Mouse (Mus musculus): ENCODE data around the gene Rsph3b. TPM values are rescaled to one million over a fixed set of nuclear protein-coding genes. Genes with fewer than 3 reads are reported as not detected.
"Not testable (repeated sequence)": the region's sequence is repeated elsewhere in the genome, so short reads cannot be mapped to it uniquely, and the experiment has no call there.

Gene Rsph3b
- polyA plus RNA-seq, 1 experiment from 2014 or later, result 44.9 TPM

DNA sequence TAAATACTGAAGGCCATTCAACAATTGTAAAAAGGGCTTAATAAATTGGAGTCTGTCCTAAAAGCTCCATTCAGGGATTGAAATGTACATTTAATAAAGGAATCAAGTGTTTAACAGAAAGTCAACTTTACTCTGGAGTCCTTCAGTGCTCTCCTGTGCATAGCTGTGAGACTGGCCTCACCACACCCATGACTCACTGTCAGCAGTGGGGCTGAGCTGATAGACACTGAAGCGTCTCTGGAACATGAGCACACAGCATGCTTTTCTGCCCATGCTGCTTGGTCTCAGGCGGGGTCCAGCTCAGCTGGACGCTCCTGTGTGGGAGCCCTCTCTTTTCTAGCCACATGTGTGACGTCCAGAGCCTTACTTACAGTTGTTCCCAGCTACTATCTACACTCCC lies 5.9 kb downstream of the Rsph3b start:
- no CpG with 5 or more reads among the region's 4 CpGs for WGBS
- not testable (repeated sequence) for H3K4me2 ChIP-seq (replicated peaks); H3K9me3 ChIP-seq; H3K27me3 ChIP-seq; H3K36me3 ChIP-seq; H3K4me1 ChIP-seq; H3K9ac ChIP-seq (replicated peaks); H3K27ac ChIP-seq (replicated peaks); H3K4me3 ChIP-seq; ATAC-seq (ENCODE audit: low FRiP score, low read depth)

DNA sequence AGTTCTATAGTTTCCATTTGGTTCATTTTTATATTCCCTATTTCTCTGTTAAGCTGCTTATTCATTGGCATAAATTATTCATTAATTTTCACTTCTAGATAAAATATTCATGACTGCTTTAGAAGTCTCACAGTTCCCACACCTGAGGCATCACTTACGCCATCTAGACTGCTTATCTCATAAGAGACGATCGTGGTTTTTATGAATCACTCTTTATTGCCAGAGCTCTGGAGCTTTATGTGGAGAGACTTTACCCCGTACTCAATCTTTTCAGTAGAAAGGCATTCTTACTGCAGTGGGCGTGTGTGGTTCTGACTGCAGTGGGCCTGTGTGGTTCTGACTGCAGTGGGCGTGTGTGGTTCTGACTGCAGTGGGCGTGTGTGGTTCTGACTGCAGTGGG lies 16.9 kb downstream of the Rsph3b start:
- not testable (repeated sequence) for H3K4me3 ChIP-seq; H3K4me2 ChIP-seq (replicated peaks); H3K27ac ChIP-seq (replicated peaks); ATAC-seq (ENCODE audit: low FRiP score, low read depth); H3K27me3 ChIP-seq; H3K4me1 ChIP-seq; H3K36me3 ChIP-seq; H3K9me3 ChIP-seq; H3K9ac ChIP-seq (replicated peaks)
- WGBS, result 95% methylated on average over 7 of the region's 7 CpGs

DNA sequence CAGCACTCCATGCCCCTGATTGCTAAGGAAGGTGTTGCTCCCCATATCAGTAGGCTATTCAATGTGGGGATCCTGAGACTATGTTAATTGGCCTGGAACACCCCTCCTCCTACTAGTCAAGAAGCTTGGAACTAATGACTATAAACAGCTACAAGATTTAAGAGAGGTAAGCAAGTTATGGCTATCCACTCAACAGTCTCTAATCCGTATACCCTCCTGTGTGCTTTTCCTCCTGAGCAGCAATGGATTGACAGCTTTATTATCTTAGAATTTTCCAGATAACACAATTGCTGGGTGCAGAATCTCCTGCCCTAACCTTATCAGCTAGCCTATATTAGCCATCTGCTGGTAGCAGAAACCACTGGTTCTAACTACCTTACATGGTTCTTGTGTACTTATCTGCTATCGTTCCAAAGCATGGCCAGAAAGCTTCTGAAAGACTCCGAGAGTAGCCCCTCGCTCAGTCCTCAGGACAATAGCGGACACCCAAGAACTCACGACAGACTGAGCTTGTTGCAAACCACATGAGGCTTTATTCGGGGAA lies 28.1 kb downstream of the Rsph3b start:
- ATAC-seq (ENCODE audit: low FRiP score, low read depth); H3K4me3 ChIP-seq; H3K4me1 ChIP-seq; H3K9ac ChIP-seq (replicated peaks); H3K27ac ChIP-seq (replicated peaks); H3K9me3 ChIP-seq; H3K27me3 ChIP-seq; H3K4me2 ChIP-seq (replicated peaks); H3K36me3 ChIP-seq: not testable (repeated sequence)
- WGBS, result 93% methylated on average over 7 of the region's 7 CpGs

- not testable (repeated sequence) for H3K4me3 ChIP-seq; ATAC-seq (ENCODE audit: low FRiP score, low read depth); H3K4me2 ChIP-seq (replicated peaks); H3K9ac ChIP-seq (replicated peaks); H3K27me3 ChIP-seq; H3K27ac ChIP-seq (replicated peaks); H3K4me1 ChIP-seq; H3K9me3 ChIP-seq; H3K36me3 ChIP-seq
- 85% methylated on average over 3 of the region's 3 CpGs for WGBS
These were observed 29.1 kb downstream of the Rsph3b start for GRCm38 (mm10) chr17:6919388-6919787.

DNA sequence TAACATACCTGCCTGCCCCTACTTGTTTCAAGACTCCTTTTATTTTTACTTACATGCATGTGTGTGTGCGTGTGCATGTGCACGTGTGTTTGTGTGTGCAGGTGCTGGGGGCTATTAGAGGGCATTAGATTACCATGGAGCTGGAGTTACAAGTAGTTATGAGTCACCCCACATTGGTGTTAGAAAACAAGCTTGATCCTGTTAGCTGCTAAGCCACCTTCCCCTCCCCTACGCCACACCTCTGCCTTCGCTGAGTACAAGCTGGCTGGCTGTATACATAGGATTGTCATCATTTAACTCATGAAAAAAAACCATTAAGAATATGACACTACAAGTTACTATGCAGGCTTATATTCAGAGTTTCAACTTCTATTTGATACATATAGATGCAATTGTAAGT lies 33.2 kb downstream of the Rsph3b start:
- H3K27me3 ChIP-seq; H3K9ac ChIP-seq (replicated peaks); H3K36me3 ChIP-seq; ATAC-seq (ENCODE audit: low FRiP score, low read depth); H3K27ac ChIP-seq (replicated peaks); H3K4me1 ChIP-seq; H3K4me2 ChIP-seq (replicated peaks); H3K9me3 ChIP-seq; H3K4me3 ChIP-seq: not testable (repeated sequence)
- WGBS, result 97% methylated on average over 4 of the region's 4 CpGs

- not testable (repeated sequence) for H3K9me3 ChIP-seq
- WGBS, result 86% methylated on average over 2 of the region's 6 CpGs
These were observed 34.4 kb downstream of the Rsph3b start for GRCm38 (mm10) chr17:6914066-6914465.

DNA sequence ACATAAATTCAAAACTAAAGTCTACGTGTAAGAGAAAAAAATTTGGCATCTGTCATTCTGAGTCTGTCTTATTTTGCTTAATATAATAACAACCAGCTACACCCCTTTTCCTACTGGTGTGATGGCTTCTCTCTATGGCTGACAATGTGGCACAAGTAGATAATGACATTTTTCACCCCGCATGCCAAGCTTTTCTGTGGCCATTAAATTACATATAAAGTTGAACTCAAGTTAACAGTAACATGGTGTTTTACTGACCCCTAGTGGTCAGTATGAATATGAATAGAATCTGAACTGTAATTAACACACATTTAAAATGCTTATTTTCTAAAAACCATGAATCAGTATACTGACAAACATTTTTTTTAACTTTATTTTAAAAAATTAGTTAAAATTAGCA lies 48.1 kb downstream of the Rsph3b start:
- H3K27ac ChIP-seq (replicated peaks); H3K27me3 ChIP-seq; H3K4me1 ChIP-seq; H3K9ac ChIP-seq (replicated peaks); ATAC-seq (ENCODE audit: low FRiP score, low read depth); H3K36me3 ChIP-seq; H3K9me3 ChIP-seq; H3K4me3 ChIP-seq; H3K4me2 ChIP-seq (replicated peaks): not testable (repeated sequence)
- WGBS, result 84% methylated on average over 1 of the region's 2 CpGs

More at GRCm38 (mm10) chr17:6914066-6914465, 34.4 kb downstream of the Rsph3b start:
- H3K4me3 ChIP-seq; H3K4me1 ChIP-seq; H3K9ac ChIP-seq (replicated peaks); H3K27ac ChIP-seq (replicated peaks); H3K27me3 ChIP-seq; H3K36me3 ChIP-seq; H3K4me2 ChIP-seq (replicated peaks); ATAC-seq (ENCODE audit: low FRiP score, low read depth): not testable (repeated sequence)

DNA sequence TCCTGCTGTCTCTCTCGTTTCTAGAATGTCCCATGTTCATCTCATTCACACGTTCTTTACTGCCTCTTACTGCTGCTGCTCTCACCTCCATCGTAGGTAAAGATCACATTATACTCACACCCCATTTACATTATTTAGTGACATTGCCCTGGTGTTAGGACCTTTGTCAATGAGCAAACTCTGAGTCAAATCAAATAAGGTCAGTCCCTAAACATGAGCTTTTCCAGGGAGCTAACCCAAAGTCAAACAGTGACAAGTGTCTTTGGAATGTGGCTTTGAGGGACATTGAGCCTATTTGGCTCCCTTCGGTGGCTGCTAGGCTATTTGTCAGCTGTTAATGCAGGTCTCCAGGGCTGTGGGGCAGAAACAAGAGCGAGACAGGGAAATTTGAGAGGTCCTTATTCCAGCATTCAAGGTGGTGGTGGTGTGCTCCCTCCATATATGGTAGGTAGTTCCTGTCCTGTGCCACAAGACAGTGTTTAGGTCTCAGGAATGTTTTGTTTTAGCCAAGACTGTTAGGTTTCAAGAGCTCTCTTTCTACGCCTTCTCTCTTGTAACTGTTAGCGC lies 50.4 kb downstream of the Rsph3b start:
- not testable (repeated sequence) for H3K4me2 ChIP-seq (replicated peaks); H3K9me3 ChIP-seq; H3K4me3 ChIP-seq; H3K27me3 ChIP-seq; H3K4me1 ChIP-seq; H3K27ac ChIP-seq (replicated peaks); H3K9ac ChIP-seq (replicated peaks); H3K36me3 ChIP-seq; ATAC-seq (ENCODE audit: low FRiP score, low read depth)
- 72% methylated on average over 7 of the region's 7 CpGs for WGBS

GRCm38 (mm10) chr17:6896756-6897155 lies 51.7 kb downstream of the Rsph3b start:
- no peaks in the 10 kb centered on the region for H3K9me3 ChIP-seq
- no peaks in the 10 kb centered on the region for H3K36me3 ChIP-seq
- no peak overlapping the region for H3K27ac ChIP-seq (replicated peaks)
- no peak overlapping the region for H3K9ac ChIP-seq (replicated peaks)
- ATAC-seq (ENCODE audit: low FRiP score, low read depth), result no peak
- no peak overlapping the region for H3K4me2 ChIP-seq (replicated peaks)
- WGBS, result 71% methylated on average over 4 of the region's 4 CpGs
- no peak overlapping the region for H3K4me3 ChIP-seq
- H3K27me3 ChIP-seq, result no peaks in the 10 kb centered on the region
- no peaks in the 10 kb centered on the region for H3K4me1 ChIP-seq

DNA sequence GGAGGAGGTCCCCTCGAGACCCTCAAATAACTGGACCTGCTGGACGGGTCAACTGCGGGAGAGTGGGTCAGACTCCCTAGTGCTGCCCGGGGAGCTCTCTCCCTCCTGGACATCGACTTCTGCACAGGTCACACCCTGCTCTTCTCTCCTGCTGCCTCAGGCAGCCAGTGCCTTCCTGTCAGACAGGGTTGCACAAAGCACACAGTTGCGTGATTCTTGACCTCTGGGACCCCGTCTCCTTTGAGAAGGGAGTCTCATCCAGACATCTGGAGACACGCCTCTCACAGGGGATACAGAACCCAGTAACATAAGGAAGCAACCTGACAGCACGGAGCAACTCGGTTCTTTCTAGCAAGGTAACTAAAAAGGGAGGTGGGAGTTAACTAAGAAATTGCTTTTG lies 55.1 kb downstream of the Rsph3b start:
- 79% methylated on average over 10 of the region's 10 CpGs for WGBS
- no peak overlapping the region for H3K27ac ChIP-seq (replicated peaks)
- no peak overlapping the region for H3K4me2 ChIP-seq (replicated peaks)

GRCm38 (mm10) chr17:6891966-6892934 lies 56.2 kb downstream of the Rsph3b start:
- H3K9ac ChIP-seq (replicated peaks), result no peak overlapping the region
- H3K4me1 ChIP-seq, result no peaks in the 10 kb centered on the region
- no peaks in the 10 kb centered on the region for H3K9me3 ChIP-seq
- 72% methylated on average over 7 of the region's 7 CpGs for WGBS
- H3K36me3 ChIP-seq, result no peaks in the 10 kb centered on the region
- no peaks in the 10 kb centered on the region for H3K27me3 ChIP-seq
- no peak overlapping the region for H3K4me3 ChIP-seq
- H3K4me2 ChIP-seq (replicated peaks), result no peak overlapping the region
- ATAC-seq (ENCODE audit: low FRiP score, low read depth), result no peak
- no peak overlapping the region for H3K27ac ChIP-seq (replicated peaks)

More for the DNA sequence above, 55.1 kb downstream of the Rsph3b start:
- H3K4me1 ChIP-seq, result no peaks in the 10 kb centered on the region
- no peaks in the 10 kb centered on the region for H3K27me3 ChIP-seq
- no peak for ATAC-seq (ENCODE audit: low FRiP score, low read depth)
- H3K9ac ChIP-seq (replicated peaks), result no peak overlapping the region
- no peaks in the 10 kb centered on the region for H3K9me3 ChIP-seq
- H3K36me3 ChIP-seq, result no peaks in the 10 kb centered on the region
- H3K4me3 ChIP-seq, result no peak overlapping the region

GRCm38 (mm10) chr17:6886445-6886844 lies 62.0 kb downstream of the Rsph3b start:
- Histone ChIP-seq H3K27me3 (no peaks in the 10 kb centered on the region), H3K9ac (replicated peaks) (no peak overlapping the region), H3K27ac (replicated peaks) (no peak overlapping the region), H3K36me3 (no peaks in the 10 kb centered on the region), H3K4me1 (peaks cover 7% of the 10 kb centered on the region), H3K9me3 (no peaks in the 10 kb centered on the region), H3K4me2 (replicated peaks) (no peak overlapping the region), H3K4me3 (no peak overlapping the region)
- no peak for ATAC-seq (ENCODE audit: low FRiP score, low read depth)
- 79% methylated on average over 1 of the region's 1 CpGs for WGBS

Data from midbrain, embryonic 12.5 days (tissue).